Mouse (Mus musculus) CH12.LX (cell line): ENCODE measurements around the gene Gm7361. TPM values are rescaled to one million over a fixed set of nuclear protein-coding genes. Genes with fewer than 3 reads are reported as not detected.
"Not testable (repeated sequence)": the region's sequence is repeated elsewhere in the genome, so short reads cannot be mapped to it uniquely, and the experiment has no call there.

Experiments
- DNase-seq: peaks from one replicate; pipeline ENCODE4 v3.0.0-alpha.2; 2013; ENCODE audit errors: extremely low read depth
- H3K27ac ChIP-seq: 2 replicates; pipeline ENCODE4 v1.5.1; 2012; ENCODE audit warnings: low read depth, mild to moderate bottlenecking, control low read depth, moderate library complexity; ENCODE audit not compliant: insufficient read depth
- H3K27me3 ChIP-seq: replicated peaks from 2 replicates; pipeline ENCODE3; 2012; ENCODE audit warnings: inconsistent platforms
- H3K36me3 ChIP-seq, 2 experiments: replicated peaks in 1 of 2; 2 replicates each; pipeline versions ENCODE3 to v1.6.1; 2012; ENCODE audit warnings: inconsistent platforms in 1 of 2, low read length in 1 of 2, mild to moderate bottlenecking in 1 of 2, mixed read lengths in 1 of 2, moderate library complexity in 1 of 2; ENCODE audit not compliant: control insufficient read depth in 1 of 2, insufficient read depth in 1 of 2
- H3K4me1 ChIP-seq, 2 experiments: 2 replicates each; pipeline ENCODE4 v1.6.1; 2012; ENCODE audit warnings: inconsistent platforms in 1 of 2, moderate library complexity in 1 of 2; ENCODE audit not compliant: insufficient read depth in 2 of 2, control insufficient read depth in 1 of 2
- H3K4me2 ChIP-seq: 2 replicates; pipeline ENCODE4 v1.6.1; 2012; ENCODE audit warnings: low read depth, mild to moderate bottlenecking, control low read depth; ENCODE audit not compliant: poor library complexity, insufficient read depth, severe bottlenecking
- H3K4me3 ChIP-seq, 3 experiments: fragments of 150-350 bp in 1 of 3; sonication (generic) in 1 of 3; replicated peaks in 1 of 3; 2 replicates each; pipeline versions ENCODE3 to v1.5.1; 2011 to 2012; ENCODE audit warnings: low read depth in 2 of 3, low read length in 2 of 3, mild to moderate bottlenecking in 2 of 3, moderate library complexity in 2 of 3, control low read depth in 1 of 3, improper control_type of control experiment in 1 of 3, inconsistent platforms in 1 of 3, mixed read lengths in 1 of 3; ENCODE audit not compliant: poor library complexity in 1 of 3
- H3K79me2 ChIP-seq: replicated peaks from 2 replicates; pipeline ENCODE4 v1.6.1; 2012; ENCODE audit warnings: mild to moderate bottlenecking, moderate library complexity; ENCODE audit not compliant: control insufficient read depth, poor library complexity, insufficient read depth, severe bottlenecking; ENCODE audit errors: extremely low read depth
- H3K9ac ChIP-seq: 2 replicates; pipeline ENCODE4 v1.6.1; 2012; ENCODE audit warnings: low read depth, mild to moderate bottlenecking, control low read depth, moderate library complexity; ENCODE audit not compliant: insufficient read depth
- H3K9me3 ChIP-seq: replicated peaks from 2 replicates; pipeline ENCODE3; 2012; ENCODE audit warnings: low read length, inconsistent platforms, mixed read lengths
- BHLHE40 ChIP-seq: IDR thresholded peaks from 2 replicates; pipeline ENCODE4 v1.6.1; 2011; ENCODE audit warnings: mild to moderate bottlenecking, low read depth, low read length, improper control_type of control experiment
- CHD1 ChIP-seq: IDR thresholded peaks from 2 replicates; pipeline ENCODE4 v1.6.1; 2012; ENCODE audit warnings: low read depth, low read length, improper control_type of control experiment, inconsistent platforms
- EP300 ChIP-seq: IDR thresholded peaks from 2 replicates; pipeline ENCODE4 v1.6.1; 2011; ENCODE audit warnings: low read length, improper control_type of control experiment
- HCFC1 ChIP-seq: IDR thresholded peaks from 2 replicates; pipeline ENCODE4 v1.6.1; 2012; ENCODE audit warnings: low read depth, mild to moderate bottlenecking, inconsistent platforms, low read length, improper control_type of control experiment
- IRF4 ChIP-seq: IDR thresholded peaks from 2 replicates; pipeline ENCODE4 v1.6.1; 2014; ENCODE audit warnings: low read depth, mild to moderate bottlenecking, inconsistent platforms, low read length, improper control_type of control experiment
- JUN ChIP-seq: IDR thresholded peaks from 2 replicates; pipeline ENCODE4 v1.6.1; 2011; ENCODE audit warnings: low read depth, mild to moderate bottlenecking, low read length, improper control_type of control experiment, moderate library complexity; ENCODE audit not compliant: insufficient read depth
- JUND ChIP-seq: conservative IDR thresholded peaks from 2 replicates; pipeline ENCODE4 v1.6.1; 2011; ENCODE audit warnings: low read depth, low read length, improper control_type of control experiment
- KAT2A ChIP-seq: IDR thresholded peaks from 2 replicates; pipeline ENCODE4 v1.6.1; 2012; ENCODE audit warnings: low read length, improper control_type of control experiment, inconsistent platforms; ENCODE audit not compliant: insufficient replicate concordance
- MAZ ChIP-seq: IDR thresholded peaks from 2 replicates; pipeline ENCODE4 v1.6.1; 2012; ENCODE audit warnings: low read depth, mild to moderate bottlenecking, inconsistent platforms, low read length, improper control_type of control experiment, moderate library complexity
- MEF2A ChIP-seq: IDR thresholded peaks from 2 replicates; pipeline ENCODE4 v1.6.1; 2014; ENCODE audit warnings: low read depth, mild to moderate bottlenecking, inconsistent platforms, low read length, improper control_type of control experiment, borderline replicate concordance
- PAX5 ChIP-seq: IDR thresholded peaks from 2 replicates; pipeline ENCODE4 v1.6.1; 2012; ENCODE audit warnings: low read length, inconsistent platforms, mixed read lengths
- RAD21 ChIP-seq: IDR thresholded peaks from 2 replicates; pipeline ENCODE4 v1.6.1; 2011; ENCODE audit warnings: low read depth, mild to moderate bottlenecking, low read length, improper control_type of control experiment, moderate library complexity
- RCOR1 ChIP-seq: conservative IDR thresholded peaks from 2 replicates; pipeline ENCODE4 v1.6.1; 2012; ENCODE audit warnings: low read depth, mild to moderate bottlenecking, inconsistent platforms, low read length, improper control_type of control experiment
- SMC3 ChIP-seq: IDR thresholded peaks from 2 replicates; pipeline ENCODE4 v1.6.1; 2011; ENCODE audit warnings: low read depth, low read length, improper control_type of control experiment
- TBP ChIP-seq: conservative IDR thresholded peaks from 2 replicates; pipeline ENCODE4 v1.6.1; 2011; ENCODE audit warnings: low read depth, low read length, improper control_type of control experiment
- ZKSCAN1 ChIP-seq: IDR thresholded peaks from 2 replicates; pipeline ENCODE4 v1.6.1; 2012; ENCODE audit warnings: low read depth, inconsistent platforms, low read length, improper control_type of control experiment, borderline replicate concordance
- ZMIZ1 ChIP-seq: IDR thresholded peaks from 2 replicates; pipeline ENCODE4 v1.6.1; 2012; ENCODE audit warnings: low read depth, mild to moderate bottlenecking, inconsistent platforms, low read length, improper control_type of control experiment
- ZNF384 ChIP-seq: IDR thresholded peaks from 2 replicates; pipeline ENCODE4 v1.6.1; 2012; ENCODE audit warnings: low read depth, low read length, improper control_type of control experiment, inconsistent platforms
- dilution Hi-C: fragments of 300-500 bp; cut with MboI; formaldehyde crosslinking; loops from 2 replicates; pipeline ENCODE4 v1.14.3; 2020; ENCODE audit warnings: low sequenced_read_pairs; ENCODE audit not compliant: extremely low pct_unique_long_range_greater_than_20kb, extremely low pct_ligation_motif_present
- in situ Hi-C: fragments of 300-500 bp; cut with MboI; formaldehyde crosslinking; loops from 3 replicates; pipeline ENCODE4 v1.14.3; 2019; ENCODE audit warnings: low sequenced_read_pairs, low pct_ligation_motif_present, low pct_unique_long_range_greater_than_20kb, mixed read lengths
- polyA plus RNA-seq: library from polyadenylated mRNA; unstranded; fragments of >175 nt; gene quantifications from 2 replicates; pipeline ENCODE4 v1.2.1, GENCODE M21; 2012; ENCODE audit warnings: low read depth; ENCODE audit not compliant: insufficient read length
- total RNA-seq, 2 experiments: library from RNA; depleted of rRNA; stranded (reverse); fragments of 300-350 nt in 1 of 2; fragments of >200 nt in 1 of 2; gene quantifications; 2 replicates each; pipeline ENCODE4 v1.2.3; 2012 to 2014

Gene Gm7361
- not detected in 2 replicates for total RNA-seq (2012; rRNA removed)
- total RNA-seq (2014; rRNA removed) = not detected in 2 replicates
- not detected in 2 replicates for polyA plus RNA-seq

DNA sequence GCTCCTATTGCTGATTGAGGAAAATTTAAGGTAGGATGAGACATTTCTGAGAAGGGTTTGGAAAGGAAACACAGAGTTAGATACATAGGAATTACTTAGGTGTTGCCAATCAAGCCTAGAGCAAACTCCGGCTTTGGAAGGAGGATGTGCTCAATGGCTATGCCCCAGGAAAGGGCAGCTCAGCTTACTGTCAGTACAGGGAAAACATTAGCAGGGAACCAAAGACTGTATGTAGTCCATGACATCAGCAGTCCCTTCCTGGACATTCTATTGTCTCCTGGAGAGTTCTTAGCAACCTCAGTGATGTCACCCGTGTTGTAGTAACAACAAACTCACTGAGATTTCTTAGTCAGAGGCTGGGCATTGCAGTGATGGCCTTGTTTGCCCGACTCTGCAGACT is at the start of gene Gm7361:
Gene Gm7361 (plus strand): TSS at position 301 of the 400 bp plus-strand sequence.
- H3K4me2 ChIP-seq, in situ Hi-C loops, DNase-seq, H3K27ac ChIP-seq, H3K9me3 ChIP-seq, H3K9ac ChIP-seq, H3K4me1 ChIP-seq, dilution Hi-C loops, H3K36me3 ChIP-seq, H3K79me2 ChIP-seq, H3K27me3 ChIP-seq, H3K4me3 ChIP-seq: not testable (repeated sequence)

DNA sequence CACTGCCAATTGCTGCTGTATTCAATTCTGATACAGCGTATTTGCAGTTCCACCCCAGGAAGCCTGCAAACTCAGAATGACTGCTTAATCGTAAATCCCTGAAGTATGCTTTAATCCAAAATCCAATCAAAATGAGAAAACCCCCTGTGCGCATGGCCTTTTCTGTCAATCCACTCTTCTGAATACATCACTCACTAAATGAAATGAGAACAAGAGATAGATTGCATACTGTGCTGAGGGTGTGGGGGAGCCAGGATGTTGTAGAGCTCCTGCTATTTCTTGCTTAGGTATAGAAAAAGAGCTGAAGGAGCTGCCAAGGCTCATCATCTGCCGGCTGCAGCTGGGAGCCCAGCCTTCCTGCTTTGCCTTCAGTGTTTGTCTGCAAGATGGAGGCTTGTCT is 46.5 kb upstream of the Gm7361 start:
- dilution Hi-C loops = no loop called here
- Histone ChIP-seq H3K27me3 (no peaks in the 10 kb centered on the region), H3K36me3 (no peaks in the 10 kb centered on the region), H3K9me3 (peaks cover 76% of the 10 kb centered on the region), H3K4me1 (no peaks in the 10 kb centered on the region), H3K9ac (no peak overlapping the region), H3K4me2 (no peak overlapping the region), H3K4me3 (no peak overlapping the region), H3K79me2 (no peaks in the 10 kb centered on the region), H3K27ac (no peak overlapping the region)
- no peak for DNase-seq
- in situ Hi-C loops = no loop called here
- TF ChIP-seq TBP = no peak
- no peak for TF ChIP-seq ZMIZ1
- TF ChIP-seq CHD1 = no peak
- no peak for TF ChIP-seq JUN
- no peak for TF ChIP-seq MAZ
- TF ChIP-seq ZKSCAN1 = no peak
- no peak for TF ChIP-seq IRF4
- no peak for TF ChIP-seq PAX5
- no peak for TF ChIP-seq BHLHE40
- no peak for TF ChIP-seq KAT2A
- no peak for TF ChIP-seq ZNF384
- no peak for TF ChIP-seq MEF2A
- no peak for TF ChIP-seq RAD21
- no peak for TF ChIP-seq EP300
- TF ChIP-seq JUND = no peak
- no peak for TF ChIP-seq RCOR1
- TF ChIP-seq SMC3 = no peak
- no peak for TF ChIP-seq HCFC1
